Mouse (Mus musculus) right cerebral cortex, postnatal 36 days (tissue): ENCODE data around the gene Palm.

Experiments used
- DNase-seq, 2 experiments: peaks; one replicate each; pipeline ENCODE4 v3.0.0; 2022; ENCODE audit warnings: low spot score in 2 of 2, mixed read lengths in 1 of 2

Palm gene

GRCm38 (mm10) chr10:79772320-79772719 lies 21.1 kb upstream of the Palm start:
- DNase-seq: no peak

- no peak for DNase-seq
Observed at GRCm38 (mm10) chr10:79773208-79773607, 20.2 kb upstream of the Palm start.

- DNase-seq: no peak
Observed at GRCm38 (mm10) chr10:79774486-79775279, 18.7 kb upstream of the Palm start.

- no peak for DNase-seq
Observed at GRCm38 (mm10) chr10:79777103-79777531, 16.3 kb upstream of the Palm start, which contains the start of gene Fstl3. Fstl3 (plus strand) TSS chr10:79777272.

GRCm38 (mm10) chr10:79778006-79778405 lies 15.4 kb upstream of the Palm start:
- no peak for DNase-seq

- no peak for DNase-seq
Observed at GRCm38 (mm10) chr10:79779193-79779592, 14.2 kb upstream of the Palm start.

GRCm38 (mm10) chr10:79779784-79780663 lies 13.3 kb upstream of the Palm start:
- DNase-seq: peak; percentile 96 to 98

GRCm38 (mm10) chr10:79780664-79781015 lies 12.7 kb upstream of the Palm start:
- no peak for DNase-seq

- no peak for DNase-seq
Observed at GRCm38 (mm10) chr10:79781139-79781538, 12.2 kb upstream of the Palm start.

GRCm38 (mm10) chr10:79781956-79782355 lies 11.4 kb upstream of the Palm start:
- no peak for DNase-seq

- DNase-seq: no peak
Observed at GRCm38 (mm10) chr10:79783050-79783449, 10.3 kb upstream of the Palm start.

GRCm38 (mm10) chr10:79783920-79784800 lies 9.2 kb upstream of the Palm start:
- no peak for DNase-seq

GRCm38 (mm10) chr10:79788386-79789158 lies 4.8 kb upstream of the Palm start:
- DNase-seq: no peak

- DNase-seq: no peak
Observed at GRCm38 (mm10) chr10:79789581-79789980, 3.8 kb upstream of the Palm start.

GRCm38 (mm10) chr10:79790861-79791260 lies 2.5 kb upstream of the Palm start, which contains the start of gene Prss57:
Prss57 (minus strand) TSS chr10:79790961.
- DNase-seq: no peak

GRCm38 (mm10) chr10:79792339-79793040 lies 882 bp upstream of the Palm start:
- DNase-seq: no peak

- peak; percentile 47 to 52 for DNase-seq
Observed at GRCm38 (mm10) chr10:79793738-79794490, 542 bp downstream of the Palm start.

GRCm38 (mm10) chr10:79794491-79794931 lies 1.1 kb downstream of the Palm start:
- no peak for DNase-seq

- DNase-seq: no peak
Observed at GRCm38 (mm10) chr10:79795905-79796304, 2.5 kb downstream of the Palm start.
